Mouse (Mus musculus): ENCODE measurements around the gene D430041D05Rik. TPM values are rescaled to one million over a fixed set of nuclear protein-coding genes. Genes with fewer than 3 reads are reported as not detected.

D430041D05Rik gene
- total and polyA plus RNA-seq, 3 experiments: not detected

- Histone ChIP-seq H3K27me3 (replicated peaks) (peaks cover 50% of the 10 kb centered on the region), H3K9me3 (replicated peaks; ENCODE audit: low read length) (peaks cover 4% of the 10 kb centered on the region), H3K4me2 (ENCODE audit: insufficient read depth, low read depth, poor library complexity, severe bottlenecking) (peak overlapping the region; percentile 82; the same call in 1 of the 2 replicates), H3K27ac (ENCODE audit: insufficient read depth, low read depth) (no peak overlapping the region), H3K36me3 (replicated peaks in 1 of 2; ENCODE audit: control insufficient read depth in 1 of 2, insufficient read depth in 1 of 2, low read length in 1 of 2) (no peaks in the 10 kb centered on the region), H3K9ac (ENCODE audit: insufficient read depth, low read depth) (no peak overlapping the region), H3K4me1 (ENCODE audit: control insufficient read depth in 1 of 2, insufficient read depth in 2 of 2) (peaks cover 0 to 16% of the 10 kb centered on the region in 2 experiments; a peak in 2 of 4 replicates), H3K4me3 (replicated peaks in 1 of 3; ENCODE audit: low read depth in 2 of 3, low read length in 2 of 3, poor library complexity in 1 of 3) (no peak overlapping the region), H3K79me2 (replicated peaks; ENCODE audit: control insufficient read depth, extremely low read depth, insufficient read depth, poor library complexity, severe bottlenecking) (no peaks in the 10 kb centered on the region)
- in situ Hi-C loops (cut with MboI; ENCODE audit: low pct_ligation_motif_present, low pct_unique_long_range_greater_than_20kb, low sequenced_read_pairs) (loop anchor here (10.0 kb wide), 1 partner anchor 271 kb away; no protein-coding TSS in a partner anchor), dilution Hi-C loops (cut with MboI; ENCODE audit: extremely low pct_ligation_motif_present, extremely low pct_unique_long_range_greater_than_20kb, low sequenced_read_pairs) (no loop called here)
- DNase-seq (ENCODE audit: extremely low read depth): no peak
- TF ChIP-seq NELFE (IDR thresholded peaks at IDR 0.05; ENCODE audit: low read depth, low read length): no peak
- TF ChIP-seq E2F4 (IDR thresholded peaks at IDR 0.05; ENCODE audit: insufficient replicate concordance, low read depth, low read length): no peak
- TF ChIP-seq SMC3 (IDR thresholded peaks at IDR 0.05; ENCODE audit: low read depth, low read length): no peak
- TF ChIP-seq RCOR1 (conservative IDR thresholded peaks at IDR 0.05; ENCODE audit: low read depth, low read length): no peak
- TF ChIP-seq POLR2AphosphoS2 (IDR thresholded peaks at IDR 0.05; ENCODE audit: low read depth, low read length): no peak
- TF ChIP-seq RAD21 (IDR thresholded peaks at IDR 0.05; ENCODE audit: low read depth, low read length): no peak
- TF ChIP-seq HCFC1 (IDR thresholded peaks at IDR 0.05; ENCODE audit: low read depth, low read length): no peak
- no peak for TF ChIP-seq MYC (IDR thresholded peaks at IDR 0.05; ENCODE audit: low read depth, low read length)
- no peak for TF ChIP-seq ZKSCAN1 (IDR thresholded peaks at IDR 0.05; ENCODE audit: borderline replicate concordance, low read depth, low read length)
- TF ChIP-seq USF1 (IDR thresholded peaks at IDR 0.05; ENCODE audit: low read depth, low read length): no peak
- no peak for TF ChIP-seq CHD2 (IDR thresholded peaks at IDR 0.05; ENCODE audit: low read length)
- no peak for TF ChIP-seq PAX5 (IDR thresholded peaks at IDR 0.05; ENCODE audit: low read length)
- no peak for TF ChIP-seq TBP (conservative IDR thresholded peaks at IDR 0.05; ENCODE audit: low read depth, low read length)
- TF ChIP-seq IRF4 (IDR thresholded peaks at IDR 0.05; ENCODE audit: low read depth, low read length): no peak
- TF ChIP-seq JUN (IDR thresholded peaks at IDR 0.05; ENCODE audit: insufficient read depth, low read depth, low read length): no peak
Measured at GRCm38 (mm10) chr2:104123540-104123939, 287.3 kb downstream of the D430041D05Rik start.

DNA sequence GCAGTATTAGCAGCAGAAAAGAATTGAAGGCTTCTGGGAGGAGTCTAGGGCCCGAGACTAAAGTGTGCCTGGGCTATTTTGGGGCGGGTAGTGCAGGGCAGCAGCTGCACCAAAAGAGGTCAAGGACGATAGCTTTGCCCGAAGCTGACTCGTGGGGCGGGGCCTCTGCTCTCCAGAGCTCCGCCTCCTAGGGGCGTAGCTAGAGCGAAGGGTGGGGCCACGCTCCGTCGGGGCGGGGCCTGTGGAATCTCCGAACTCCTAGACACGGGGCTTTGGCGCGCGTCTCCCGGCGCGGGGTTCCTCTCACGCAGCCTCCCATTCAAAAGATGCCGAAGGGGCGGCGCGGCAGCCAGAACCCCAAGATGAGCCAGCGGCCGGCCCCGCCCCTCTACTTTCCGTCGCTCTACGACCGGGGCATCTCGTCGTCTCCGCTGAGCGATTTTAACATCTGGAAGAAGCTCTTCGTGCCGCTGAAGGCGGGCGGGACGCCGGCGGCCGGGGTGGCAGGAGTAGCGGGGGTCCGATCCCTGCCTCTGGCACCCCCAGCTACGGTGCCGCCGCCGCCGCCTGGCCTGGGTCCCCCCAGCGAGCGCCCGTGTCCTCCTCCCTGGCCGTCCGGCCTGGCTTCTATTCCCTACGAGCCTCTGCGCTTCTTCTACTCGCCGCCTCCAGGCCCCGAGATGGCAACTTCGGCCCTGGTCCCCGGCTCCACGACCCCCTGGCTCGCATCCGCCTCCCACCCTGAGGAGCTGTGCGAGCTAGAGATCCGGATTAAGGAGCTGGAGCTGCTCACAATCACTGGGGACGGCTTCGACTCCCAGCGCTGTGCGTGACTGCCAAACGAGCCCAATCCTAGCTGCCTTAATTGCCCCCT, 288.1 kb downstream of the D430041D05Rik start, which contains the start of gene A930018P22Rik:
Gene A930018P22Rik, plus strand, starts transcription at position 265 of the 874 bp plus-strand sequence.
- peaks cover 47% of the 10 kb centered on the region for H3K27me3 ChIP-seq (replicated peaks)
- H3K27ac ChIP-seq (ENCODE audit: insufficient read depth, low read depth): no peak within 1 kb of the TSS
- H3K9ac ChIP-seq (ENCODE audit: insufficient read depth, low read depth): no peak within 1 kb of the TSS; the same call in 1 of the 2 replicates
- H3K4me1 ChIP-seq (ENCODE audit: control insufficient read depth in 1 of 2, insufficient read depth in 2 of 2): peaks cover 0 to 16% of the 10 kb centered on the region in 2 experiments; a peak in 2 of 4 replicates
- in situ Hi-C loops (cut with MboI; ENCODE audit: low pct_ligation_motif_present, low pct_unique_long_range_greater_than_20kb, low sequenced_read_pairs) (loop anchor here (10.0 kb wide), 1 partner anchor 272 kb away; no protein-coding TSS in a partner anchor), dilution Hi-C loops (cut with MboI; ENCODE audit: extremely low pct_ligation_motif_present, extremely low pct_unique_long_range_greater_than_20kb, low sequenced_read_pairs) (no loop called here)
- peak within 1 kb of the TSS; percentile 35 to 60 (median 57) for H3K4me3 ChIP-seq (replicated peaks in 1 of 3; ENCODE audit: low read depth in 2 of 3, low read length in 2 of 3, poor library complexity in 1 of 3)
- H3K9me3 ChIP-seq (replicated peaks; ENCODE audit: low read length): peaks cover 4% of the 10 kb centered on the region
- peak; percentile 75 for DNase-seq (ENCODE audit: extremely low read depth)
- peak within 1 kb of the TSS; percentile 82 for H3K4me2 ChIP-seq (ENCODE audit: insufficient read depth, low read depth, poor library complexity, severe bottlenecking)
- H3K79me2 ChIP-seq (replicated peaks; ENCODE audit: control insufficient read depth, extremely low read depth, insufficient read depth, poor library complexity, severe bottlenecking): no peaks in the 10 kb centered on the region
- no peaks in the 10 kb centered on the region for H3K36me3 ChIP-seq (replicated peaks in 1 of 2; ENCODE audit: control insufficient read depth in 1 of 2, insufficient read depth in 1 of 2, low read length in 1 of 2)
- peak; percentile 78 for TF ChIP-seq BHLHE40 (IDR thresholded peaks at IDR 0.05; ENCODE audit: low read depth, low read length)
- peak; percentile 82; the same call in 1 of the 2 replicates for TF ChIP-seq MEF2A (IDR thresholded peaks at IDR 0.05; ENCODE audit: borderline replicate concordance, low read depth, low read length)
- no peak for TF ChIP-seq MAX (IDR thresholded peaks at IDR 0.05; ENCODE audit: low read length)
- TF ChIP-seq CTCF (conservative IDR thresholded peaks at IDR 0.05 in 1 of 2, IDR thresholded peaks at IDR 0.05 in 1 of 2; ENCODE audit: low read depth in 2 of 2, low read length in 2 of 2): no peak
- TF ChIP-seq KAT2A (IDR thresholded peaks at IDR 0.05; ENCODE audit: insufficient replicate concordance, low read length): no peak
- peak; percentile 60; the same call in 1 of the 2 replicates for TF ChIP-seq MAZ (IDR thresholded peaks at IDR 0.05; ENCODE audit: low read depth, low read length)
- no peak for TF ChIP-seq RAD21 (IDR thresholded peaks at IDR 0.05; ENCODE audit: low read depth, low read length)
